Mouse (Mus musculus): ENCODE results near the gene Dmp1.

DNA sequence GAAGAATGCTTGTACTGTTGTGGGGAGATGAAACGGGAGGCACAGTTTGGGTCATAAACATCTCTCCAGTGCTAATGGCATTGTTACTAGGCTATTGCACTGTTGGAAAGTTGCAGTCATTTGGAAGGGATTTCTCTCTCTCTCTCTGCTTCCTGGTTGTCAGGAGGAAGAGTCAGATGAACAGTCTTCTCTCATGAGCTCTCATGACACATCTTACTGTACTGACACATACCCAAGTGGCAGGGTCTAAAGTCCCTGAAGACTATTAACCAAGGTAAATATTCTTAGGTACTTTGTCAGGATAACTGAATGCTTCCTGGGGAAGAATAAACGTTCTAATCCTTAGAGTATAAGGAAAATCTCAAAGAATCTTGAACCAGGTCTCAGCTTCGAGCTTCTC, 54.2 kb downstream of the Dmp1 start:
- TF ChIP-seq POLR2A (IDR thresholded peaks at IDR 0.05; ENCODE audit: borderline replicate concordance, control insufficient read depth, low read depth, low read length) (no peak), CTCF (IDR thresholded peaks at IDR 0.05; ENCODE audit: control insufficient read depth, insufficient read depth, low read length) (no peak)
